Mouse (Mus musculus): Measurements from ENCODE around the gene C5ar1.
"Not testable (repeated sequence)": the region's sequence is repeated elsewhere in the genome, so short reads cannot be mapped to it uniquely, and the experiment has no call there.

The C5ar1 gene

GRCm38 (mm10) chr7:16274922-16275890 lies 15.9 kb upstream of the C5ar1 start:
- DNase-seq (ENCODE audit: low read depth) = peak; percentile 92

GRCm38 (mm10) chr7:16273766-16274140 lies 14.4 kb upstream of the C5ar1 start:
- peak; percentile 93 for DNase-seq (ENCODE audit: low read depth)

GRCm38 (mm10) chr7:16273081-16273765 lies 13.9 kb upstream of the C5ar1 start, which contains the start of gene Inafm1:
Inafm1 (minus strand) TSS chr7:16273617.
- peak; percentile 99 for DNase-seq (ENCODE audit: low read depth)

- no peak for DNase-seq (ENCODE audit: low read depth)
Measured at GRCm38 (mm10) chr7:16272681-16273080, 13.3 kb upstream of the C5ar1 start.

- no peak for DNase-seq (ENCODE audit: low read depth)
Measured at GRCm38 (mm10) chr7:16271139-16271538, 11.8 kb upstream of the C5ar1 start.

GRCm38 (mm10) chr7:16266593-16266992 lies 7.3 kb upstream of the C5ar1 start:
- peak; percentile 62 for DNase-seq (ENCODE audit: low read depth)

GRCm38 (mm10) chr7:16265856-16266255 lies 6.5 kb upstream of the C5ar1 start:
- no peak for DNase-seq (ENCODE audit: low read depth)

- peak; percentile 32 for DNase-seq (ENCODE audit: low read depth)
Measured at GRCm38 (mm10) chr7:16263843-16264242, 4.5 kb upstream of the C5ar1 start.

- peak; percentile 90 for DNase-seq (ENCODE audit: low read depth)
Measured at GRCm38 (mm10) chr7:16263015-16263787, 3.9 kb upstream of the C5ar1 start.

GRCm38 (mm10) chr7:16261097-16261496 lies 1.8 kb upstream of the C5ar1 start:
- DNase-seq (ENCODE audit: low read depth) = peak; percentile 71

- DNase-seq (ENCODE audit: low read depth) = peak; percentile 70
Measured at GRCm38 (mm10) chr7:16257830-16258229, 1.5 kb downstream of the C5ar1 start.

- DNase-seq (ENCODE audit: low read depth) = not testable (repeated sequence)
Measured at GRCm38 (mm10) chr7:16255963-16256362, 3.4 kb downstream of the C5ar1 start.

GRCm38 (mm10) chr7:16254195-16254594 lies 5.1 kb downstream of the C5ar1 start:
- DNase-seq (ENCODE audit: low read depth) = peak; percentile 96

- peak; percentile 93 for DNase-seq (ENCODE audit: low read depth)
Measured at GRCm38 (mm10) chr7:16250687-16251086, 8.7 kb downstream of the C5ar1 start.

- DNase-seq (ENCODE audit: low read depth) = peak; percentile 42
Measured at GRCm38 (mm10) chr7:16245958-16246357, 13.4 kb downstream of the C5ar1 start.

GRCm38 (mm10) chr7:16244067-16244466 lies 15.3 kb downstream of the C5ar1 start, which contains the start of gene C5ar2:
C5ar2 (minus strand) TSS chr7:16244154.
- peak; percentile 65 for DNase-seq (ENCODE audit: low read depth)

GRCm38 (mm10) chr7:16242198-16242597 lies 17.1 kb downstream of the C5ar1 start:
- DNase-seq (ENCODE audit: low read depth) = no peak

- DNase-seq (ENCODE audit: low read depth) = no peak
Measured at GRCm38 (mm10) chr7:16241787-16242186, 17.6 kb downstream of the C5ar1 start.

GRCm38 (mm10) chr7:16240978-16241303 lies 18.4 kb downstream of the C5ar1 start:
- no peak for DNase-seq (ENCODE audit: low read depth)

- DNase-seq (ENCODE audit: low read depth) = no peak
Measured at GRCm38 (mm10) chr7:16240281-16240977, 18.9 kb downstream of the C5ar1 start.

GRCm38 (mm10) chr7:16239554-16239997 lies 19.8 kb downstream of the C5ar1 start:
- peak; percentile 50 for DNase-seq (ENCODE audit: low read depth)

Measured in 416B (cell line).